Mouse (Mus musculus): ENCODE results near the gene Ncam1.

The Ncam1 gene

DNA sequence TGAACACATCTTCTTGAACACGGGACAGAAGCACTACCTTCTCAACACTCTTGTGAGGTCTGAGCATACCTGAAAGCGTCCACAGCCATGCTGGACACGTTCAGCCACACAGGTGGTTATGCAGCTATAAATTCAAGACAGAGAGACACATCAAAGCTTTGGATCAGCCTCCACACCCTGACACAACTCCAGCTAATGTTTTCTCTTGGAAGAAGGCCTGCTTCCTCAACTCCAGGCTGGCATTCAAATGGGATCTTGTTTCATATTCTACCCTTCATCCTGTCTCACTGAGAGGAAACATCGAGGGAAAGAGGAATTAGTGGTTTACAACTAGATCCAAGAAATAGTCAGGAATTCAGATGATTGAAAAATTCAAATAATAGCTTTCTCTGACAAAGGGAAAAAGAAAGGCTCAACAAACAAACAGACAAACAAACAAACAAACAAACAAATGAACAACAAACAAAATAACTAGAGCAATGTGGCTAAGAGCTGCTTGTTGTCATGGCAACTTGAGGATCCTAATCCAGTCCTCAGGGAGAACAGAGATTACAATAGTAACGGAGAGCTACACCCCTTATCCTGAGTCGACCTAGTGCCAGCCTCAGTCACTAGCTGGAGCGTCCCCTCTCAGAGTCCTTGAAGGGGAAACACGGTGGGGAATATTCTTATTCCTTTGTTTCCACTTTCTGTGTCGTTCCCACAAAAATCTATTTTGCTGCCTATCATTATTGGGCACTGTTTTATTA lies 175.6 kb downstream of the Ncam1 start:
- in situ Hi-C loops (cut with MboI, MseI): loop anchor here (10.0 kb wide), 1 partner anchor 1718 kb away; no protein-coding TSS in a partner anchor

DNA sequence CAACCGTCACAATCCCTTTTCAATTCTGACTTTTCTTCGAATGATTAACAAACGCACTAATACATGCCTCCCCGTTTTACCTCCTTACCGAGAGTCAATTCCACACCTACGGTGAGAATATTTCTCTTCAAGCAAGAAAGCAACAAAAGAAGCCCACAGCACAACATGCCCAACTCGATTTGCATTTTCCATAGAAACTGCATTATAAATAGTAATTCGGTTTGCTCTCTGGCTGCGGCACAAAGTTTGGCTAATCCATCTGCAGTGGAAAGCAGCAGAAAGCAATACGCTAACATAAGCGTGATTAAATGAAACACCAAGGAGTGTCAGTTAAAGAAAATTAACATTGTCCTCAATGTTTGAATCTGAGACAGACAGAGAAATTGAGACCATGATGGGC lies 177.0 kb downstream of the Ncam1 start:
- in situ Hi-C loops (cut with MboI, MseI): loop anchor here (10.0 kb wide), 1 partner anchor 1717 kb away; no protein-coding TSS in a partner anchor

DNA sequence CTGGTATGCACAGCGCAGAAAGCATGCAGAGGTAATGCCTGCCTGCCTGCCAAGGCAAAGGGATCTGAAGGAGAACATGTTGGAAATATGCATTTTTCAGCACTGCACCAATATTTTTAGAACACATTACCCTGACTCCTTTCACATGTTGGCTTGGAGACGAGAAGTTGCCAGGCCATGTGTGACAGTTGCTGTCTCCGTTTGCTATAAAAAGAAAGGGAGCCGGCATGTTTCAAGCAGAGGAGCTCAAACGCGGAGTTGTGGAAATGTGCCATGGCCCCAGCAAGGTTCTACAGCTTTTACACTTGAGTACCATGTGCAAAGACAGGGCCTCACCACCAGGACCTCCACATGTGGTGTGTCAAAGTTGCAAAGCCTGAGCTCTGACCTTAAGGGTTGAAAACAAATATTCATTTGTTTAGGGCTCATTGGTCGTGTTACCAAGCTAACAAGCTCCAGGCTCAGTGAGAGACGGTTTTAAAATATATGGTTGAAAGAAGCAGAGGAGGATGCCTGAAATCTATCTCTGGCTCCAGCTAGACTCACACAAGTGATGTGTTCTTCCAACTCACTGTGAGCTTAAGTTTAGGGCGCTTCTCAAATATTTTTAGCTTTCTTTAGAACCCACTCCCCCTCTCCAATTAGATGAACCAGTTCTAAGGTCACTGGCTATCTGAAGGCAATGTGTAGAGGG lies 179.9 kb downstream of the Ncam1 start:
- in situ Hi-C loops (cut with MboI, MseI): no loop called here

DNA sequence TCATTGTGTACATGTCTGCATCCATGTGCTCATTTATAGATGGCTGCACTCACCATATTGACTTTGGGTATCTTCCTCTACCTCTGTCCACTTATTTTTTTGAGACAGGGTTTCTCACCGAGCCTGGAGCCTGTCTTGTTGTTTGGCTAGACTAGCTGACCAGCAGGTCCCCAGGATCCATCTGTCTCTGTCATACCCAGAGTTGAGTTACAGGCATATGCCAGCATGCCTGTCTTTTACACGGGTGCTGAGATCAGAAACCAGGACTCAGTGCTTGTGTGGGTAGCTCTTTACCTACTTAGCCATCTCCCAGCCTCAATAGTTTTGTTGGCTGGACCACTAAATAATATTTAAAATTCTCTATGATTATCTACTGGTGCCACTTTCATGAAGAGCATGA lies 180.5 kb downstream of the Ncam1 start:
- in situ Hi-C loops (cut with MboI, MseI): no loop called here

DNA sequence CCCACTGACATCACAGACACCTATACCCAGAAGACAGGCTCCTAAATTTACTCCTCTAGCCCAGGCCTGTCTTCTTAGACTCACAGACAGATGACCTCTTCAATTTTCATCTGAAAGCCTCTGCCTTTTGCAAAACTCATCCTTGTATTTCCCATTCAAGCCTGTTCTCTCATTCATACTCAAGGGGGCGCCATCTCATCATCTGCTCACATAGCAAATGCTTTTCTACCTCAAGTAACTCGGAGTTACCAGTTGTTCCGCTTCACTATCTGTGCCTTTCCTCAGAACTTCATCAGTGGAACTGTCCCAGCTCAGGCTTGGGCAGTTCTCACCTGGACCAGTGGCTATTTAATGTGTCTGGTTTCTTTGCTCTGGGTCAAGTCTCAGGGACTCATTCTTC lies 181.5 kb downstream of the Ncam1 start:
- in situ Hi-C loops (cut with MboI, MseI): no loop called here

GRCm38 (mm10) chr9:49612387-49612786 lies 186.3 kb downstream of the Ncam1 start:
- in situ Hi-C loops (cut with MboI, MseI): no loop called here

- in situ Hi-C loops (cut with MboI, MseI): no loop called here
These were observed 190.5 kb downstream of the Ncam1 start for GRCm38 (mm10) chr9:49608191-49608590.

DNA sequence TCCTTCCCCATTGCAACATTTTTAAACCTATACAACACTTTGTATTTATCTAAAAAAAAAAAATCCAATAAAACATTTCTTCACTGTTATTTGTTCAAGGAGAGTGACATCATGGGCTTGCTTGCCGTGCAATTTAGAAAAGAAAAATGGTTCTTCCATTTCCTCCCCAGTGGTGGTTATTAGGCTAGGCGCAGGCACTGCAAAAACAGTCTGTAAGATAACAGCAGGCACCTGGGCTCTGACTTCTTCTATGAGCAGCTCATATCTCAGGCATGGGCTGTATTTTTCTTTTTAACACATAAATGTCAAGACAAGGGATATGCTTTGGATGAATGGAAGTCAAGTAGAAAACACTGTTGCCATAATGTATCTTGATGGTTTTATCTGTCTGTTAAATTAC lies 192.0 kb downstream of the Ncam1 start:
- in situ Hi-C loops (cut with MboI, MseI): no loop called here

DNA sequence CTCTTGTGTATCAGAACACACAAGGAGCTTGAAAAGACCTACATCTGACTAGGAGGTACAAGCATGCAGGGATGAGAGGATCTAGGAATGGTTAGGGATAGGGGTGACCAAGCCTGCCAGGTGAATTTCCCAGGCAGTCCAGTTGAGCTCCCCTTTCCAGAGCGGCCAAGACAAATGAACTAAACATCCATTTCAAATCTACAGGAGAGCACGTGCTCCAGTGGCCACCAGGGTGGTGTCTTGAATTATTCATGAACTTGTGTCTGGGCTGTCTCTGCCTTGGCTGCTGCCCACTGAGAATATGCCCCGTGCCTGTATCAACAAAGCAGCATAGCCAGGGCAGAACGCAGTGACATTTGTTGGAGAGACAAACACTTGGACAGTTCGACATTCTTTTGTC lies 192.4 kb downstream of the Ncam1 start:
- in situ Hi-C loops (cut with MboI, MseI): no loop called here

GRCm38 (mm10) chr9:49605791-49606190 lies 192.9 kb downstream of the Ncam1 start:
- in situ Hi-C loops (cut with MboI, MseI): no loop called here

- in situ Hi-C loops (cut with MboI, MseI): no loop called here
These were observed 193.4 kb downstream of the Ncam1 start for GRCm38 (mm10) chr9:49605351-49605750.

DNA sequence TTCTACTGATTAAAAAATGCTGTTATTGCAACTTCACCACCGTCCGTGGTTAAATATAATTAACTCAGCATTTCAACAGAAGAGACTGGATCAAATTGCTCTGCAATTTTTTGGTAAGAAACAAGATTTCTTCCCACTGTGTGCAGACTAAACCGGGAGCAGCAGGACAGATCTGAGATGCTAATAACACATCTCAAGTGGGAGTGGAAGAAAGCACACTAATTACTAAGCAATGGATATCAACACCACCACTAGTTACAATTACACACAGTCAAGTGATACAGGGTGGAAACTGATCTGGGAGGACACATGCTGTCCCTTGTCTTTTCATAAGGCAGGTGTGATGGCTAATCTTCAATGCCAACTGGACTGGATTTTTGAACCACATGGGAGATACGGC lies 197.5 kb downstream of the Ncam1 start:
- in situ Hi-C loops (cut with MboI, MseI): no loop called here

- in situ Hi-C loops (cut with MboI, MseI): no loop called here
These were observed 202.9 kb downstream of the Ncam1 start for GRCm38 (mm10) chr9:49595635-49596348.

DNA sequence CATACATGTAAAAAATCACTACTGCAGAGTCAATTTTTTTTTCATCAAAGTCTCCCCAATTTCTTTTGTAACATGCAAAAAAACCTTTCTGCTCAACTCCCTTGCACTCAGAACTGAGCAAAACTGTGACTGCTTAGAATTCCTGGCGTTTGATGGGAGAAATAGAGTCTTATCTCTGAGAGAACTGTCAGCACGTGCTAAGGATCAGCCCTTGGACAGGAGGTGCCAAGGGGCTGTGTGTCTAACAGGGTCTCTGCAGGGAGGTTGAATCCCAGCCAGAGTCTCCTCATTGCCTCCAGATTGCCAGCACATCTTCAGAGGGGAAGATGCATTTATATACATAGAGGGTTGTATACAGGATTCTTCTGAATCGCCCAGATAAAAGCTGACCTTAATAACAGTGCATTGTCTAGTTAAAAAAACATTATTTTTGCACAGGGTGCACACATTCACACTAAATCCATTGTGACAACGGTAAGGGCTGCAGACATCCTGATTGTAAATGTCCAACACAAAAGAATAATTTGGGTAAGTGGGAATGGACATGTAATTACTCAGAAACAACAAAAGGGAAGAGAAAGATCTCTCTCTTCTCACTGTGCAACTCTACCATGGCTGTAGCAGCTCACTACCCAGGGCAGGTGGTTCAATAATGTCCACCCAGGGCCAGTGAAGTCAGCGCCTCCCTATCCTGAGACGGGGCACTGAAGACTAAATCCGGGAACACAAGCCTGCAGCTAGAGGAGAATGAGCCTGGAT lies 203.7 kb downstream of the Ncam1 start:
- in situ Hi-C loops (cut with MboI, MseI): no loop called here

GRCm38 (mm10) chr9:49593951-49594536 lies 204.7 kb downstream of the Ncam1 start:
- in situ Hi-C loops (cut with MboI, MseI): no loop called here

GRCm38 (mm10) chr9:49592006-49592405 lies 206.7 kb downstream of the Ncam1 start:
- in situ Hi-C loops (cut with MboI, MseI): no loop called here

GRCm38 (mm10) chr9:49590261-49590660 lies 208.5 kb downstream of the Ncam1 start:
- in situ Hi-C loops (cut with MboI, MseI): no loop called here

GRCm38 (mm10) chr9:49577136-49577535 lies 221.6 kb downstream of the Ncam1 start:
- in situ Hi-C loops (cut with MboI, MseI): no loop called here

GRCm38 (mm10) chr9:49571695-49572510 lies 226.8 kb downstream of the Ncam1 start:
- in situ Hi-C loops (cut with MboI, MseI): no loop called here
